Mouse (Mus musculus) C2C12 (cell line): ENCODE results near the gene Snx12.

ENCODE experiments used
- CEBPB ChIP-seq: IDR thresholded peaks from one replicate; pipeline ENCODE4 v1.6.1; 2011; ENCODE audit warnings: low read depth, mild to moderate bottlenecking, control low read depth, moderate library complexity
- CTCF ChIP-seq: IDR thresholded peaks from one replicate; pipeline ENCODE4 v1.5.1; 2011; ENCODE audit not compliant: control insufficient read depth, insufficient read depth, insufficient read length
- MAX ChIP-seq: IDR thresholded peaks from one replicate; pipeline ENCODE4 v1.6.1; 2011; ENCODE audit warnings: mild to moderate bottlenecking, control low read depth
- MYOD1 ChIP-seq: IDR thresholded peaks from one replicate; pipeline ENCODE4 v1.6.1; 2011; ENCODE audit warnings: low read depth; ENCODE audit not compliant: control insufficient read depth, insufficient read length
- MYOG ChIP-seq: IDR thresholded peaks from one replicate; pipeline ENCODE4 v1.6.1; 2011; ENCODE audit not compliant: control insufficient read depth, insufficient read length; ENCODE audit errors: extremely low read depth
- USF1 ChIP-seq: IDR thresholded peaks from one replicate; pipeline ENCODE4 v1.6.1; 2011; ENCODE audit warnings: low read depth, mild to moderate bottlenecking, control low read depth, moderate library complexity

GRCm38 (mm10) chrX:101245011-101245410 is 22.6 kb upstream of the Snx12 start:
- TF ChIP-seq CTCF, result no peak
- TF ChIP-seq USF1, result no peak
- TF ChIP-seq MYOD1, result no peak
- TF ChIP-seq MAX, result no peak
- TF ChIP-seq CEBPB, result no peak
- no peak for TF ChIP-seq MYOG
